Mouse (Mus musculus) hindbrain, embryonic 16.5 days (tissue): ENCODE measurements around the gene Gadd45g. TPM values are rescaled to one million over a fixed set of nuclear protein-coding genes. Genes with fewer than 3 reads are reported as not detected.

Experiments used
- ATAC-seq: fragments of 200-750 bp; cut with Nextera tagmentation; 2 replicates; pipeline ENCODE4 v1.8.0; 2017; ENCODE audit warnings: moderate TSS enrichment, moderate library complexity
- H3K27ac ChIP-seq: fragments of 300-500 bp; sonication (generic); 2 replicates; pipeline ENCODE4 v1.5.1; 2014; ENCODE audit warnings: low read depth, mild to moderate bottlenecking, control low read depth, low read length, moderate library complexity
- H3K27me3 ChIP-seq: fragments of 300-500 bp; sonication (generic); replicated peaks from 2 replicates; pipeline ENCODE4 v1.6.1; 2014; ENCODE audit warnings: low read length; ENCODE audit not compliant: control insufficient read depth, insufficient read depth
- H3K36me3 ChIP-seq: fragments of 300-500 bp; sonication (generic); 2 replicates; pipeline ENCODE4 v1.6.1; 2014; ENCODE audit warnings: mild to moderate bottlenecking, low read length, moderate library complexity, mixed read lengths; ENCODE audit not compliant: control insufficient read depth, insufficient read depth
- H3K4me1 ChIP-seq: fragments of 300-500 bp; sonication (generic); 2 replicates; pipeline ENCODE4 v1.6.1; 2014; ENCODE audit warnings: low read depth, low read length; ENCODE audit not compliant: control insufficient read depth, insufficient read depth
- H3K4me2 ChIP-seq: fragments of 300-500 bp; sonication (generic); 2 replicates; pipeline ENCODE4 v1.6.1; 2014; ENCODE audit warnings: mild to moderate bottlenecking, low read length, control low read depth, moderate library complexity
- H3K4me3 ChIP-seq: fragments of 300-500 bp; sonication (generic); 2 replicates; pipeline ENCODE4 v1.5.1; 2014; ENCODE audit warnings: mild to moderate bottlenecking, low read length, control low read depth, moderate library complexity
- H3K9ac ChIP-seq: fragments of 300-500 bp; sonication (generic); 2 replicates; pipeline ENCODE4 v1.6.1; 2014; ENCODE audit warnings: low read depth, mild to moderate bottlenecking, control low read depth, low read length, moderate library complexity
- H3K9me3 ChIP-seq: fragments of 300-500 bp; sonication (generic); 2 replicates; pipeline ENCODE4 v1.6.1; 2014; ENCODE audit warnings: mild to moderate bottlenecking, low read length, moderate library complexity; ENCODE audit not compliant: control insufficient read depth
- WGBS: fragments of 180-500 bp; shearing (Covaris S2); extraction: QIAGEN DNeasy Blood & Tissue Kit; methylation state at CpG from one replicate; pipeline ENCODE4 v1.1.7; 2014; 5-methylcytosine and 5-hydroxymethylcytosine counted together
- polyA plus RNA-seq: library from polyadenylated mRNA; unstranded; fragments of >200 nt; fragmentation: Nextera tagmentation; extraction: Ambion mirVana; gene quantifications from 2 replicates; pipeline ENCODE4 v1.2.1, GENCODE M21; 2015

The Gadd45g gene
- polyA plus RNA-seq, 1 experiment from 2014 or later: 46.4 TPM

DNA sequence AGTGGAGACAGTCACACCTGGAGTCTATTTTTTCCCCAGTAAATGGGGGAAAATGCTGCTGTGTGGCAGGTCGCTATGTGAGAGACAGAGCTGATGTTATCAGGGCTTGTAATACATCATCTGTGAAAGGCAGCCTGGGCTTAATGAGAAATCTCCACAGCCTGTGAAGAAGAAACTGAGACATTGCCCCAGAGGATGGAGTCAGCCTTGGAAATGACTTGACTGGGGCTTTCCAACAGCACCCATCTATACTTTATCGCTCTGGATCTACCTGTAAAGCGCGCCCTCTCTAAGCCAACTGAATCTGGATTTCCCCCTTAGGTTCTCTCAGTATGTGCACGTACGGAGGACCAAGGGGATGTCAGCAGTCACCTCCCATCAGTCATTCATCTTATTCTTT is 31.8 kb upstream of the Gadd45g start:
- no peak overlapping the region for H3K9ac ChIP-seq
- WGBS: 82% methylated on average over 6 of the region's 6 CpGs
- peaks cover 8% of the 10 kb centered on the region for H3K4me1 ChIP-seq
- no peak overlapping the region for H3K4me3 ChIP-seq
- no peaks in the 10 kb centered on the region for H3K27me3 ChIP-seq
- H3K4me2 ChIP-seq: no peak overlapping the region
- no peak for ATAC-seq
- no peak overlapping the region for H3K27ac ChIP-seq
- no peaks in the 10 kb centered on the region for H3K36me3 ChIP-seq
- H3K9me3 ChIP-seq: no peaks in the 10 kb centered on the region

DNA sequence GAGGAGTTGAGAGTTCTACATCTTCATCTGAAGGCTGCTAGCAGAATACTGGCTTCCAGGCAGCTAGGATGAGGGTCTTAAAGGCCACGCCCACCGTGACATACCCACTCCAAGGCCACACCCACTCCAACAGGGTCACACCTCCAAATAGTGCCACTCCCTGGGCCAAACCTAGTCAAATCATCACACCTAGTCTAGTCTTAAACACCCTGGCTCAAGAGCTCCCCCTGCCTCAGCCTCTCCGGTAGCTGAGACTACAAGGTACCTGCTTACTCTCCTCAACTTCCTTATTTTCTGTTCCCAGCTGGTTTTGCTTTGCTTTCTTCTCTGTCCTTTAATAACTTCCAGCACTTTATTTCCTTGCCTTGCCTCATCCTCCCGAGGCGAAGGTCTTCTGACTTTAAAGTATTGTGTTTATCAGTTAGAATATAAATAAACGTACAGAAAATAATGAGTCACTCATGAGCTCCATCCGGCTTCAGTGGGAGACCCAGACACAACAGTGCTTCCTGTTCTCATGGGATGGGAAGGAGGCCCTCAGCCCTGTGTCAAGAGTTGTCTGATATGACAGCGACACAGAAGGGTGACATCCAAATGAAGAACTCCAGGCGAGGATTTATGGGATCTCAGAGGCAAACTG is 30.5 kb upstream of the Gadd45g start:
- Histone ChIP-seq H3K4me3 (no peak overlapping the region), H3K4me1 (peaks cover 8% of the 10 kb centered on the region), H3K9me3 (no peaks in the 10 kb centered on the region), H3K27me3 (no peaks in the 10 kb centered on the region), H3K4me2 (no peak overlapping the region), H3K27ac (peak overlapping the region; percentile 46; the same call in 1 of the 2 replicates), H3K36me3 (no peaks in the 10 kb centered on the region), H3K9ac (no peak overlapping the region)
- ATAC-seq: no peak
- 74% methylated on average over 9 of the region's 9 CpGs for WGBS

DNA sequence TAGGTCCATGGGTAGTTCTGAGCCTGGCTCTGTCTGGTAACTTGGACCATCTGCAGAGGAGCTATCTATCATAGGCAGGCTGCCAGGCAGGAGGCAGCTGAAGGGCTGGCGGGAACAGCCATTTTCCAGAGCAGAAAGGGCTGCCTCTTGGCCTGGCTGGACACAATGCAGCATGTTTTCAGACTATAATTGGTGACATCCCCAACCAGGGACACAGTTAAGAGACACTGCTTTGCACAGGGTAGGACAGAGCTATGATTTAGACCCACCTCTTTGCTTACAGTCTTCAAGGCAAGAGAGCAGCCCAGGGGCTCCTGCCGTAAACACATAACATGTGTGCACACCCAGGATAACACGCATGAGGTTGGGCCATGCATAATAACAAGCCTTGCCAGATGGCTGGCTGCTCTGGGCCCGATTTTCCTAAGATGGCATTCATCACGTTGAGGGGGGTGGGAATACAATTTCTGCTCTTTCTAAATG is 29.9 kb upstream of the Gadd45g start:
- ATAC-seq: peak; percentile 77
- Histone ChIP-seq H3K4me1 (peaks cover 8% of the 10 kb centered on the region), H3K9me3 (no peaks in the 10 kb centered on the region), H3K9ac (no peak overlapping the region), H3K27me3 (no peaks in the 10 kb centered on the region), H3K27ac (peak overlapping the region; percentile 46), H3K36me3 (no peaks in the 10 kb centered on the region), H3K4me2 (no peak overlapping the region), H3K4me3 (no peak overlapping the region)
- 41% methylated on average over 5 of the region's 5 CpGs for WGBS

DNA sequence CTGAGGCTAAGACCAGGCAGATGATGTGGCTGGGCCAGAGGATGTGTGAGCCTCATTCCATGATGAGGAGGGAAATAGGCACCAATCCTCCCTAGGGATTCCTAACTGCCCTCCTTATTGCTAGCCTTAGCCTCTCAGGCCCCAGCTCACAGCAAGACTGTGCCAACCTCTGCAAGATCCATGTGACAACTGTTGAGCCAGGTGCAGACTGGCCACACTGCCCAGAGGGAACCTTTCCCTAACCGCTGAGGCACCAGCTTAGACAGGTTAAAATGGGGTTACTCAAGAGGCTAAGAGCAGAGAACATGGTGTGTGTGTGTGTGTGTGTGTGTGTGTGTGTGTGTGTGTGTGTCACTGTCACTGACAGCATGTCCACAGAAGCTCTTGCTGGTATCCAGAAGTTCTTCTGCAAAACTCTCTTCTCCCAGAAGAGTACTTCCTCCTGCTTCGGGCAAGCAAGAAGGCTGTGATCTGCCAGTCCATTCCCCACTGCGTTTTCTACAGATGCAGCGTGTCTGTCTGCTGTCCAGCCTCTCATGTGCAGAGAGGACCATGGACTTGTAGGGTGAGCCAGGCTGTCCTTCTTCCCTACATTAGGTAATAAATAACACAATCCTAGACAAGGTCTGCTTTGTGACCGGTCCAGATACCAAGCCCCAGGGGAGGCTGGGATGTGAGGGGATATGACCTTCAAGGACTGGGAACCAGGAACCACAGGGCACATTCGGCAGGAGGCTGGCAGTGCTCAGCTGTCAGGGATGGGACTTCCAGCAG is 28.1 kb upstream of the Gadd45g start:
- Histone ChIP-seq H3K27me3 (no peaks in the 10 kb centered on the region), H3K4me2 (no peak overlapping the region), H3K36me3 (no peaks in the 10 kb centered on the region), H3K4me1 (peaks cover 8% of the 10 kb centered on the region), H3K27ac (no peak overlapping the region), H3K9me3 (no peaks in the 10 kb centered on the region), H3K9ac (no peak overlapping the region), H3K4me3 (no peak overlapping the region)
- ATAC-seq: 0 out of 2 replicates have a peak, but pooled peaks have one; percentile 15
- WGBS: 75% methylated on average over 6 of the region's 6 CpGs

DNA sequence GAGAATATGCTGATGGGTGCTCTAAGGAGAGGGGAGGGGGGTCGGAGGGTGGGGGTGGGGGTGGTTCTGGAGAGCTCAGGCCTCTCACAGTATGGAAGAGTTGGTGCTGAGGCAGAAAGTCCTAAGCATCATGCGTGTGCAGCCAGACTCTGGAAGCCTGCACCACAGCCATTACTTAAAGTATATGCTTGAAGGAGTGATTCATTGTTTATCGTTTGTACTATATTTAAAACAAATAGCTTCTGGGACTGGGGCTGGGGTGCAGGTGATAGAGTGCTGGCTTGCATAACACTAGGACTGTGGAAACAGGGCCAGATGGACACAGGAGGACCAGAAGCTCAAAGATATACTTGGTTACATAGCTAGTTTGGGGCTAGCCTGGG is 27.5 kb upstream of the Gadd45g start:
- H3K36me3 ChIP-seq: no peaks in the 10 kb centered on the region
- no peaks in the 10 kb centered on the region for H3K27me3 ChIP-seq
- no peak overlapping the region for H3K4me3 ChIP-seq
- ATAC-seq: no peak
- no peak overlapping the region for H3K9ac ChIP-seq
- no peak overlapping the region for H3K4me2 ChIP-seq
- no peaks in the 10 kb centered on the region for H3K9me3 ChIP-seq
- 65% methylated on average over 3 of the region's 3 CpGs for WGBS
- H3K4me1 ChIP-seq: peaks cover 5% of the 10 kb centered on the region
- no peak overlapping the region for H3K27ac ChIP-seq

DNA sequence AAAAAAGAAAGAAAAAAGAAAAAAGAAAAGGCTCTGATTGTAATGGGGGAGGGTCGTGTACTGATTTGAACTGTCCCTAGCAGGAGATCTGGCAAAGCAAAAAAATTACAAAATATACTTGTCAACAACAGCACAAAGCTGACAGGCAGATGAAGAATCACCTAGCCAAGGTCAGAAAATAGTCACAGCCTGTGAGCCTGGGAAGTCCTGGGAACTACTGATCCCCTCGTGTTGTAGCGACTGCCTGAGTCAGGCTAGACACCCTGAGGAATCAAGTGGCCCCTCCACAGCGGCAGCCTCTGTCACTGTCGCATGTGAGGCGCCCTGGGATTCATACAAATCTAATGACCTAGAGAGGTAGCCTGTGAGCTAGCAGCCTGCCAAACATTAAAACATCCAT is 27.1 kb upstream of the Gadd45g start:
- no peak for ATAC-seq
- WGBS: 68% methylated on average over 6 of the region's 6 CpGs

DNA sequence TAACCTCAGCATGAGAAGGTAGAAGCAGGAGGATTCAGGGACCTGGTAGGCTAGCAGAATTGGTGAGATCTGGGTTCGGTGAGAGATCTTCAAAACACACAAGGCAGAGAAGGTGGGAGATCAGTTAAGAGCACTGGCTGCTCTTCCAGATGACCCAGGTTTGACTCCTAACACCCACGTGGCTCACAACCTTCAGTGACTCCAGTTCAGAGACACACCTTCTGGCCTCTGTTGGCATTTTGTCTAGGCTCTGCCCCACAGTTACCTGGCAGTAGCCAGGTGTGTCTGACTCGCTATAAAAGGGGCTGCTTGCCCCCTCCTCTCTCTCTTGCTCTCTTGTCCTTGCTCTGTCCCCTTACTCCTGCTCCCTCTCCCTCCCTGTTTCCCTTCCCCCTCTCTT is 24.5 kb upstream of the Gadd45g start:
- WGBS: 68% methylated on average over 2 of the region's 3 CpGs
- H3K36me3 ChIP-seq: no peaks in the 10 kb centered on the region
- H3K9me3 ChIP-seq: no peaks in the 10 kb centered on the region
- no peak for ATAC-seq
- H3K4me1 ChIP-seq: peaks cover 2% of the 10 kb centered on the region; the same call in 1 of the 2 replicates
- no peaks in the 10 kb centered on the region for H3K27me3 ChIP-seq
- no peak overlapping the region for H3K27ac ChIP-seq
- no peak overlapping the region for H3K4me2 ChIP-seq
- H3K4me3 ChIP-seq: no peak overlapping the region
- H3K9ac ChIP-seq: no peak overlapping the region

More for the DNA sequence above, 27.1 kb upstream of the Gadd45g start:
- Histone ChIP-seq H3K4me2 (no peak overlapping the region), H3K4me3 (no peak overlapping the region), H3K36me3 (no peaks in the 10 kb centered on the region), H3K27ac (no peak overlapping the region), H3K4me1 (peaks cover 5% of the 10 kb centered on the region), H3K9me3 (no peaks in the 10 kb centered on the region), H3K9ac (no peak overlapping the region), H3K27me3 (no peaks in the 10 kb centered on the region)

DNA sequence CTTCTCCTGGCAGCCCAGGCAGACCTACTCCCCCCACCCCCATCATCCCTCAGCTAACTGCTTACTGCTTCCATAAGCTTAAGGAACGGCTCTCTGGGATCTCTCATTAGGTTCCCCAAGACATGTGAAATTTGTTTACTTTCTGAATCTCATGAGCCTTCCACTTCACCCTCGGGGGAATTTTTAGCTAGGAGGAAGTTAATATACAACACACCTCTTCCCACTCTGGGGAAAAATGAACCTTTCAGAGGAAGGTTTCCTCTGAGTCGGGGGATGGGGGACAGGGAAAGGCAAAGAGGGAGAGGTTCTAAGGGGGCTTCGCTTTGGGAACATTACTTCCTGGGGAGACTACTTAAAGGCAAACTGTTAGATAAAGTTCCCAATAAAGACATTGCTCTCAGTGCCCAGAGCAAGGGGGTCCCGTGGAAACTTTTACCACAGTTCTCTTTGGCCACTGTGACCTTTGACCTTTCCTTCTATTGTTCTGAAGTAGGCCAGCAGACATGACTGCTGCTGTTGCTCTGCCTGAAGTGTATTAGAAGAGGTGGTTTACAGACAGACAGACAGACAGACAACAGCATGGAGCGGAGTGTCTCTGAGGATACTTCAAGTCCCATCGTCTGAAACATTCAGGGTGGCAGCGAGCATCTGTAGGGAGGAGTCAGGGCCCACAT is 22.5 kb upstream of the Gadd45g start:
- 44% methylated on average over 8 of the region's 8 CpGs for WGBS
- Histone ChIP-seq H3K9me3 (no peaks in the 10 kb centered on the region), H3K36me3 (no peaks in the 10 kb centered on the region), H3K4me3 (no peak overlapping the region), H3K27me3 (no peaks in the 10 kb centered on the region), H3K27ac (no peak overlapping the region), H3K4me1 (no peaks in the 10 kb centered on the region), H3K9ac (no peak overlapping the region), H3K4me2 (no peak overlapping the region)
- ATAC-seq: no peak
